In the genomic region with DNA sequence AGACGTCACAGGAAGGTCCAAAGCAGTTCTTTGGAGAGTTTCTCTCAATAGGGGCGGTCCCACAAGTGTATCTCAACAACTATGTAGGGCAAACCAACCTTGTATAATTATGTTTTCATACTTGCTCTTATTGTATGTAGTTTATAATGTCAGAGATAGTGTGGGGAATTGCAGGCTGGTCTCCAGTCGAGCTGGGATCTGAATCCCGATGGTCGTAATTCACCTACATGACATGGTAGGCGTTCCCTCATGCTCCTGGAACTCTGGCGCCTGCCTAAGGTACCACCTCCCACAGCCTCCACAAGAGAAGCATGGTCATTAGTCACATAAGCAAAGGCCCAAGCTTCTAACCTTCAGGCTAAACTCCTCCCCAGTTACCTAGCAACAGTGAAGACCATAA, we compare ENCODE assay signal across 22 mouse cellular contexts. TPM values are rescaled to one million over a fixed set of nuclear protein-coding genes. Genes with fewer than 3 reads are reported as not detected.
"Had no signal": no experiment of that assay in that cellular context is flagged by ENCODE, and none has a peak within 500 bp of the region (broad histone marks: within the 10 kb centered on the region; RNA-seq: fewer than 3 reads in every experiment).

No protein-coding gene starts in this region.

- H3K4me1 ChIP-seq: kidney, embryonic 15.5 days; limb, embryonic 12.5 days; limb, embryonic 15.5 days; liver, embryonic 15.5 days; neural tube, embryonic 12.5 days had no signal

- H3K27ac ChIP-seq: kidney, embryonic 15.5 days; limb, embryonic 12.5 days; limb, embryonic 15.5 days; liver, embryonic 15.5 days; neural tube, embryonic 12.5 days had no signal

- H3K9me3 ChIP-seq: kidney, embryonic 15.5 days; limb, embryonic 12.5 days; limb, embryonic 15.5 days; liver, embryonic 15.5 days; neural tube, embryonic 12.5 days had no signal

- H3K27me3 ChIP-seq: neural tube, embryonic 12.5 days had no signal

- H3K9ac ChIP-seq: kidney, embryonic 15.5 days; limb, embryonic 12.5 days; limb, embryonic 15.5 days; liver, embryonic 15.5 days; neural tube, embryonic 12.5 days had no signal

- H3K4me3 ChIP-seq: kidney, embryonic 15.5 days; limb, embryonic 12.5 days; limb, embryonic 15.5 days; liver, embryonic 15.5 days; neural tube, embryonic 12.5 days had no signal

- H3K4me2 ChIP-seq: kidney, embryonic 15.5 days; limb, embryonic 12.5 days; limb, embryonic 15.5 days; liver, embryonic 11.5 days; liver, embryonic 15.5 days; midbrain, embryonic 11.5 days; neural tube, embryonic 12.5 days had no signal

- H3K36me3 ChIP-seq: kidney, embryonic 15.5 days; limb, embryonic 12.5 days; limb, embryonic 15.5 days; liver, embryonic 15.5 days; neural tube, embryonic 12.5 days had no signal

- DNase-seq: kidney, adult 11 months; kidney, adult 8-10 months; kidney, postnatal 10 days; kidney, postnatal 36 days; left cerebral cortex, postnatal 4 days; lung, adult 2 months; lung, postnatal 14 days; midbrain, embryonic 14.5 days; retina, postnatal 1 day; right cerebral cortex, postnatal 25 days; spleen, adult 18-20 months; thymus, postnatal 25 days had no signal

RNA-seq across cellular contexts. Expression of a gene that starts 5.9 kb away (rescaled TPM):
- total RNA-seq: layer of hippocampus, postnatal 14 days; left cerebral cortex, postnatal 14 days had no signal

RNA-seq across cellular contexts. Expression of a gene that starts 51.1 kb away (rescaled TPM):
- total RNA-seq: layer of hippocampus, postnatal 14 days; midbrain, postnatal 0 days had no signal
- polyA plus RNA-seq: midbrain, embryonic 14.5 days had no signal
